Mouse (Mus musculus) heart, adult 10 weeks (tissue): ENCODE results near the gene Praf2. TPM values are rescaled to one million over a fixed set of nuclear protein-coding genes. Genes with fewer than 3 reads are reported as not detected.

Source experiments
- polyA plus RNA-seq: library from polyadenylated mRNA; stranded (reverse); fragments of 350-450 nt; fragmentation: Illumina TruSeq; extraction: RNeasy Lipid Tissue Mini Kit (QIAGEN cat#74804); gene quantifications from one replicate; pipeline ENCODE4 v1.2.3, GENCODE M21; 2014; ENCODE audit warnings: low read depth, low replicate concordance

Gene Praf2
- 8.6 TPM for polyA plus RNA-seq

GRCm38 (mm10) chrX:7728215-7728921 is at the start of gene Praf2:
TSS of gene Praf2 (plus strand) at chrX:7728439.

DNA sequence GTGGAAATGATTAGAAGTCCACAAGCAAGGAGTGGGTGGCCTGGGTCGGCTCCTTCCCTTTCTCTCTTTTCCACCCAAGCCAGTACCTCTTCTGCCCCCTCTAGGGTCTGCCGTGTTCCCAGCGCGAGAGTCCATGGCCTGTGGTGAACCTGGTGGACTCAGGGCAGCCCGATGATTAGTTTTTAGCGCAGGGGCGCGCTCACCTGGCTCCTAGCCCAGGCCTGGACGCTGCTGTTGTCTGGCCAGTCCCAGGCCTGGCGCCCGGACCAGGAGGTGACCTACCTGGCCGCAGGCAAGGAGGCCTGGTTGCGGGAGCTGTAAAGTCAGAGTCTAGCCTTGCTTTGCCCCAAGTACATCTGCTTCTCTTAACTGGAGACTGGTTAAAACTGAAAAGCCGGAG is 47.4 kb upstream of the Praf2 start, which contains the start of gene Magix:
Gene Magix (minus strand): TSS at position 388 of the 400 bp plus-strand sequence.

GRCm38 (mm10) chrX:7696954-7697381 is 31.3 kb upstream of the Praf2 start, which contains the start of gene Gpkow:
TSS of gene Gpkow (plus strand) at chrX:7697131.

DNA sequence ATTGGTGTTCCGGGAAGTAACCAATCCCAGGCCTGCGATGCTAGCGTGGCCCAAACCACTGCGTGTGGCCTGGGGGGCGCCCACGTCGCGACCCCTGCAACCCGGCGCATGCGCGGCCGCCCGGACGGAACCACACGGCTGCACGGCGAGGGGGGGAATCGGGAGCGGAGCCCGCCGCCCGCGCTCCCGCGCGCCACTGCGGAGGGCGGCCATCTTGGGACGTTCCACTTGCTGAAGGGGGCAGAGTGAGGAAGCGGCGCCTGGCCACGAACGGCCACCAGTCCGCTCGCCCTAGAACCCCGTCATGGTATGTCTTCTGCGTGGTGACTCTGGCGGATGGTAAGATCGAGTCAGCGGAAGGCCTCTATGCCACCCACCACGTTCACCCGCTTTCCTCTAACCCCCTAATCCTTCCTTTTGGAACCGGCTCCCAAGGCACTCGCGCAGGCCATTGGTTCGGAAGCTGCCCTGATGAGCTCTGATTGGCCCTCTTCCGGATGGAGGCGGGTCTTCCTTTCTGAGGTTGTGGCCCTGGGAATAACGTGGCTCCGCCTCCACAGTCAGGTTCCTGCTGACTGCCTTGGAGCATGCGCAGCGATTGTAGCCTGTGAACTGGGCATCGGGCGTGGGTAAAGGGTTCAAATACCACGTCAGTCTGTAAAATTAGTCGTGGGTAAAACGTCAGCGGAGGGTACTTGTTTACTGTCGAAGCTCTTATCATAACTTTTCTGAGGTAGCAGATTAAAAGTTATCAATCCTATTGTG is 13.9 kb upstream of the Praf2 start, which contains the start of gene Wdr45:
Gene Wdr45 (plus strand): TSS at position 199 of the 765 bp plus-strand sequence.

DNA sequence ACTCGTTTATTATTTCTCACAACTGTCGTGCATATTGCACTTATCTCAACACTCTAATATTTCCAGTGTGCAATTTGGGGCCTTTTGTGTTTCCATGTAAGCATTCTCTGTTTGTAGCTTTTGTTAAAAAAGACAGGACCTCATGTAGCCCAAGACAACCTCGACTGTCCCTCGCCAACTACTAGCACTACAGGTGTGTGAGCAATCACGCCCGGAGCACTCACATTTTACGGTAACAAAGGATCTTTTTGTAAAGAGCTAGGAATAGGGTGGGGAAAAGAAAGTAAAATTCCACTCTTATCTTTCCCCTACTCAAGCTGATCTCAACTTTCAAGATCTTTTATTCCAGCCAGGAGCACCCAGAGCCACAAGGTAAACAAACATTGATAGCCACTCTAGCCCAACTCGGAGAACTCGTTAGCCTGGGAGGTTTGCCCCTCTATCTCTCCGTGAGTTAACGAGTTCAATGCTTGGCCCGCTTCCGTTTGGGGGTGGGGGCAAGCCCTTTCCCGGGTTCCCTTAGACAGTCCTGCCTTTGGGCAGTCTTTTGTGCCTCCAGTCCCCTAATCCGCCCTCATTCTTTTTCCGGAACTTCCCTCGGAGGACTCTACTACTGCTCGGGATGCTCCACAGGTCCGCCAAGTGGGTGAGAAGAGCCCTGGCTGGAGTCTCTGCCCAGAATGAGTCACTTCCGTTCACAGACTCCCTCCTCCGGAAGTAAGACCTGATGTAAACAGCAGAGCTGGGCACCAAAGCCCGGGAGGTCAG is 6.5 kb upstream of the Praf2 start, which contains the start of gene Gm45208:
Gene Gm45208 (plus strand): TSS at position 732 of the 768 bp plus-strand sequence.

DNA sequence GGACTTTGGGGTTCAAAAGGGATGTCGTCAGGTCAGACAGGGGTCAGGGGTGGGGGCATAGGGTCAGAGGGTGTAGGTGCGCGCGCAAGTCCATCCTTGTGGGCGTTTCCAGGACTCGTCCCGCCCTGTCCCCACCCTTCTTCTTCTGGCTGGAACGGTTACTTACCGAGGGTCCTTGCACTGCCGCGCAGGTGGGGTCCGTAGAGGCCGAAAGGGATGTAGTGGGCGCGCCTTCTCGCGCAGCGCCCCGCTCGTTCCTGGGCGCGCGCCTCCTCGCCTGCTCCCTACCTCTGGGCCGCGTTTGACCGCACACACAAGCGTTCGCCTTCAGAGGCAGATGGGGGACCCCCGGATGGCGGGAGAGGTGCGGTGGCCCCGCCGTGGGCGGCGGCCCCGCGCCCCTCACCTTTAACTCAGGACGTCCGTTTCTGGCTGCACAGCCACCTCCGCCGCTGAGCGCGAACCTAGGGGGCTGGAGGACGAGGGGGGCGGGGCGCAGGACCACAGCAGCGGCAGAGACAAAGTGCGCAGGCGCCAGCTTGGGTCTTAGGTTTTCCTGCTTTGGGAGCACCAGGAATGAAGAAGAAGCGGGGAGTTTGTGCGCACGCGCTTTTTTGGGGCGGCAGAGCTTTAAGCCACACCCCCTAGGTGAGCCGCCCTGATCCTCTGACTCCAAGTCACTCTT is 22.3 kb downstream of the Praf2 start, which contains the start of gene Ccdc120:
Gene Ccdc120 (minus strand): TSS at position 474 of the 685 bp plus-strand sequence.

DNA sequence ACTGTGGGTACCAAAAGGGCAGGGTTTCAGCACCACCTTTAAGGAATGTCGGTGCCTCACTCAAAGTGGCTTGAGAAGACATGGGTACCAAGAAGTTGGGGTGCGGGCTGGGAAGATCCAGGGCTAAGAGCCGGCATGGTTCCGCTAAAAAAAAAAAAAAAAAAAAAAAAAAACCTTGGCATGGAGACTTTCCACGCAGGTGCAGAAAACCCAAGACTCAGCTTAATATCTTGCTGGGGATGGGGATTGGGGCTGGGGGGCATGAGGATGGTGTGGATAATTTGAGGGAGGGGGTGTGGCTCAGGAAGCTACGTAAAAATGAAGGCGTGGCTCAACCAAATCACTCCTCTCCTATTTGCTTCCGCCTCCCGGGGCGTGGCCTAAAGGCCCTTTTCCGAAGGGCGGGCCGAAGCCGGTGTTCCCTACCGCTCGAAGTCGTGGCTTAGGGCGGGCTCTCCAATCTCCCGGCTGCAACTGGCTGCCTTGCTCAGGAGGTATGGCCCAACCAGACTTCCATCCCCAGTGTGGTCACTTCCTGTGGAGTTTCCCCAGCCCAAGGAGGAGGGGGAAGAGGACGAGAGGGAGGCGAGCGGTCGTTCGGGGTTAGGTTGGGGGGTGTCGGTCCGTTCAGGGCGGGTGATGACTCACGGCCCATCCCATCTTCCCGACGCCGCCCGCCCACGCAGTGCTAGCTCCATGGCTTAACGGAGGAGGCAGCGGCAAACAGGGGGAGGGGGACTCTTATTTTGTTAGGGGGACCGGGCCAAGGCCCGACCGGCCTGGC is 34.1 kb downstream of the Praf2 start, which contains the start of gene Tfe3:
Gene Tfe3 (plus strand): TSS at position 424 of the 784 bp plus-strand sequence.

Other genes with a start within 250 kb of the Praf2 start
- not detected for gene Foxp3, start 154.8 kb upstream of the Praf2 start, polyA plus RNA-seq
- gene Ppp1r3f, start 154.2 kb upstream of the Praf2 start, polyA plus RNA-seq, result 1.3 TPM
- gene Ccdc22, start 122.9 kb upstream of the Praf2 start, polyA plus RNA-seq, result 11.1 TPM
- not detected for gene Cacna1f, start 121.4 kb upstream of the Praf2 start, polyA plus RNA-seq
- 2.5 TPM for gene Syp, start 90.0 kb upstream of the Praf2 start, polyA plus RNA-seq
- 21.7 TPM for gene Prickle3, start 71.2 kb upstream of the Praf2 start, polyA plus RNA-seq
- 66.5 TPM for gene Plp2, start 57.0 kb upstream of the Praf2 start, polyA plus RNA-seq
- 32.0 TPM for gene Magix, start 47.2 kb upstream of the Praf2 start, polyA plus RNA-seq
- gene Gpkow, start 31.3 kb upstream of the Praf2 start, polyA plus RNA-seq, result 24.2 TPM
- gene Wdr45, start 14.1 kb upstream of the Praf2 start, polyA plus RNA-seq, result 54.2 TPM
- not detected for gene Gm45208, start 6.2 kb upstream of the Praf2 start, polyA plus RNA-seq
- 0.60 TPM for gene Ccdc120, start 22.5 kb downstream of the Praf2 start, polyA plus RNA-seq
- gene Tfe3, start 34.1 kb downstream of the Praf2 start, polyA plus RNA-seq, result 13.1 TPM
- gene Gripap1, start 61.3 kb downstream of the Praf2 start, polyA plus RNA-seq, result 40.7 TPM
- gene Kcnd1, start 93.8 kb downstream of the Praf2 start, polyA plus RNA-seq, result 0.71 TPM
- gene Otud5, start 112.9 kb downstream of the Praf2 start, polyA plus RNA-seq, result 30.2 TPM
- gene Pim2, start 149.8 kb downstream of the Praf2 start, polyA plus RNA-seq, result 3.6 TPM
- 21.7 TPM for gene Slc35a2, start 155.6 kb downstream of the Praf2 start, polyA plus RNA-seq
- 41.7 TPM for gene Pqbp1, start 170.8 kb downstream of the Praf2 start, polyA plus RNA-seq
- gene Timm17b, start 170.9 kb downstream of the Praf2 start, polyA plus RNA-seq, result 22.8 TPM
- not detected for gene Gm10491, start 179.4 kb downstream of the Praf2 start, polyA plus RNA-seq
- gene Gm10490, start 181.1 kb downstream of the Praf2 start, polyA plus RNA-seq, result not detected
- gene Pcsk1n, start 191.4 kb downstream of the Praf2 start, polyA plus RNA-seq, result not detected
- gene Eras, start 200.2 kb downstream of the Praf2 start, polyA plus RNA-seq, result not detected
- gene Hdac6, start 219.4 kb downstream of the Praf2 start, polyA plus RNA-seq, result 12.4 TPM
- gene Gata1, start 249.6 kb downstream of the Praf2 start, polyA plus RNA-seq, result not detected